Mouse (Mus musculus): Measurements from ENCODE around the gene Slc7a11.

DNA sequence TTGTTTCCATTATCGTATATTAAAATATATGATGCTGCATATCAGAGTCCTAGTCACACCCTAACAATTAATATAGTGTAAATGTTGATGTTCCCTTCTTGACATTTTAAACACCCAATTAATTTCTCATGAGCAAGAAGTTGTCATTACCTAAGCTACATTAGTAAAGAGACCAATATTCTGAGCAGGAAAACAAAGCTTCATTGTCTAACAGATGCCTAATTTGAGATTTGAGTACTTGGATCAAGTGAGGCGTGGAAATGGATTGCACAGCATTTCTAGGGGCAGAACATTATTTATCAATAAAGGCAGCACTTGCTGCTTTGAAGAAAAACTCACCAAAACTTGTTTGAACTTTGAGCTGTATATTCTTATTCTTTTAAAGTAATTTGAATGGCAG, 282.7 kb downstream of the Slc7a11 start:
- TF ChIP-seq CTCF (IDR thresholded peaks at IDR 0.05; ENCODE audit: low read depth) (no peak), EP300 (IDR thresholded peaks at IDR 0.05; ENCODE audit: low read depth) (no peak)

All from heart, postnatal 0 days (tissue).